Mouse (Mus musculus) hindbrain, embryonic 10.5 days (tissue): Measurements from ENCODE around the gene Fbxl22. TPM values are rescaled to one million over a fixed set of nuclear protein-coding genes. Genes with fewer than 3 reads are reported as not detected.

Experiments
- DNase-seq: peaks from one replicate; pipeline ENCODE4 v3.0.0-alpha.2; 2017; ENCODE audit warnings: low spot score
- H3K27ac ChIP-seq: fragments of 300-500 bp; sonication (generic); 2 replicates; pipeline ENCODE4 v1.5.1; 2016; ENCODE audit warnings: mild to moderate bottlenecking, moderate library complexity
- H3K27me3 ChIP-seq: fragments of 300-500 bp; sonication (generic); 2 replicates; pipeline ENCODE4 v1.6.1; 2016; ENCODE audit warnings: mild to moderate bottlenecking; ENCODE audit not compliant: poor library complexity, insufficient read depth, severe bottlenecking
- H3K36me3 ChIP-seq: fragments of 300-500 bp; sonication (generic); 2 replicates; pipeline ENCODE4 v1.6.1; 2016; ENCODE audit warnings: mild to moderate bottlenecking, moderate library complexity
- H3K4me1 ChIP-seq: fragments of 300-500 bp; sonication (generic); replicated peaks from 2 replicates; pipeline ENCODE4 v1.6.1; 2016; ENCODE audit warnings: mild to moderate bottlenecking
- H3K4me3 ChIP-seq: fragments of 300-500 bp; sonication (generic); 2 replicates; pipeline ENCODE4 v1.5.1; 2016; ENCODE audit warnings: mild to moderate bottlenecking, moderate library complexity
- H3K9me3 ChIP-seq: fragments of 300-500 bp; sonication (generic); 2 replicates; pipeline ENCODE4 v1.6.1; 2016; ENCODE audit warnings: mild to moderate bottlenecking, moderate library complexity
- WGBS: fragments of 180-500 bp; shearing (Covaris S2); methylation state at CpG from one replicate; pipeline ENCODE4 v1.1.7; 2016; 5-methylcytosine and 5-hydroxymethylcytosine counted together
- polyA plus RNA-seq: library from polyadenylated mRNA; unstranded; fragments of >200 nt; fragmentation: Nextera tagmentation; extraction: Ambion mirVana; gene quantifications from 2 replicates; pipeline ENCODE4 v1.2.1, GENCODE M21; 2016

The Fbxl22 gene
- 1.5 and 1.6 TPM in 2 replicates for polyA plus RNA-seq

DNA sequence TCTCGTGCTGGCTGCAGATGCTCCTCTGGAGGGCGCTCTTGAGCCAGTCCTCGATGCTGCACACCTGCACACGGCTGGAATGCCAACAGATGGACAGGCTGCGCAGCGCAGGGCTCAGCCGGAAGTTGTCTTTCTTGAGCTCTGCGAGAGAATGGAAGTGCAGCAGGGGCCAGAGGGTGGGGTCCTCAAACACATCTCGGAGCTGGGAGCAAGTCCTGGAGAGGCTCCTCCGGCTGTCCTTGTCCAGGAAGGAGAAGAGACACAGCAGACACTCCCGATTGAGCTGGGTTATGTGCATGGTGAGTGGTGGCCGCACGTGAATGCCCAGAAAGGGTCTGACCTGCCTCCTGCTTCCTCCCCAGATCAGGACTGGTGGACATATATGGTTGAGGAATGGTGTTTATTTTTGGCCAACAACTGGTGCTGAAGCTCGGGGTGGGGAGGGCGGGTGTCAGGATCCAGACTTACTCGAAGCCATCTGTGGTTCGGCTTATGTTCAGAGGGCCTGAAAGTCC lies at the start of gene Fbxl22:
Gene Fbxl22, minus strand, starts transcription at position 338 of the 515 bp plus-strand sequence.
- no peaks in the 10 kb centered on the region for H3K27me3 ChIP-seq
- H3K4me3 ChIP-seq: no peak within 1 kb of the TSS
- H3K27ac ChIP-seq: no peak within 1 kb of the TSS
- no peaks in the 10 kb centered on the region for H3K9me3 ChIP-seq
- peaks cover 35% of the 10 kb centered on the region for H3K4me1 ChIP-seq
- 74% methylated on average over 17 of the region's 17 CpGs for WGBS
- peak; percentile 27 for DNase-seq
- H3K36me3 ChIP-seq: peaks cover 74% of the 10 kb centered on the region

DNA sequence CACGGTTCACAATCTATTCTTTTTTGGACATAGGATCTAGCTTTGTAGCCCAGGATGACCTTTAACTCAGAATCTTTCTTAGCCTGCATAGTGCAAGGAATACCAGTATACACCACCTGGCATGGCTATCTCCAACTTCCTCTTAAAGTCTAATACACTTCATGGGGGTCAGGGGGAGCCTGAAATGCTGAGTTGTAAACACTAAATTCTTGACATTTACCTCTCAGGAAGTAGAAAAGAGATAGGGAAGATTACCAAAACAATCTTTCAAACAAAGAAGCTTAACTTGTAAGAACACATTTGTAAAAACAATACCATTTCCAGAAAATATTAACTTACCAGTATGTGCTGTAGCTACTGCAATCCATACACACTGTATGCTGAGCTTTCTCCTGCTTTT lies 47.8 kb upstream of the Fbxl22 start:
- WGBS: 92% methylated on average over 1 of the region's 1 CpGs
- Histone ChIP-seq H3K4me1 (no peaks in the 10 kb centered on the region), H3K9me3 (no peaks in the 10 kb centered on the region), H3K27me3 (no peaks in the 10 kb centered on the region), H3K4me3 (no peak overlapping the region), H3K27ac (no peak overlapping the region), H3K36me3 (peaks cover 21% of the 10 kb centered on the region)
- DNase-seq: no peak

DNA sequence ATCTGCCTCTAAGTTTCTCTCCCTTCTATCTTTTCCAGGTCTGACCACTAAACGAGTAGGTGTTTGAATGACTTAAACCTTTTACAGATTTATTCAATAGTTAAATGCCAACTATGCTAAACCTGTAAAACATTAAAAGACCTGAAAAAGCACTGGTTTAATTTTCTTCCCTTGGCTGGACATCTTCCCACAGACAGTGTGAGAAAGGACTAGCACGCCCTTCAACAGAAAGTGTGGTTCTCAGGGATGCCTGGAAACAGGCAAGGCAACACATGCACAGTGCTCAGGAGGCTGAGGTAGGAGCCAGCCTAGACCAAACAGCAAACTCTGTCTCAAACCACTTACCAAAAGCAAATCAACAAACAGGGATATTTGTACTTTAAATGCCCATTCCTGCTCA lies 47.1 kb upstream of the Fbxl22 start:
- H3K9me3 ChIP-seq: no peaks in the 10 kb centered on the region
- 94% methylated on average over 2 of the region's 2 CpGs for WGBS
- H3K27ac ChIP-seq: no peak overlapping the region
- H3K36me3 ChIP-seq: peaks cover 21% of the 10 kb centered on the region
- no peaks in the 10 kb centered on the region for H3K4me1 ChIP-seq
- no peak for DNase-seq
- H3K4me3 ChIP-seq: no peak overlapping the region
- no peaks in the 10 kb centered on the region for H3K27me3 ChIP-seq

DNA sequence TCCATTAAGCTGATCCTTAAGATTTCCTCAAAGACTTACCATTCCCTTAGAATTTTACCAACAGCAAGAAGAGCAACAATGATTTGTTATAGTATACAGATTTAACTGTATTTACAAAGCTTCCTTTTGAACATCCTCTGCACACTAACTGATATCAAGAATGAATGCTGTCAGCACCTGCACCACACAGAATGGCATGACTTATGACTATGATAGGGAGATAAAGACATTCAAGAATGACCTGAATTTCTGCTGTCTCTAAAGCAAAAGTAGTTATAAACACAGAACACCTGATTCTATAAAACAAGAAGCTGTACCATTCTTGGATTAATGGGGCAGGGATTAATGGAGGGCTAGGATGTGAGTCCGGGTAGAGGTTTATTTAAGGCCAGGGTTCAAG lies 46.3 kb upstream of the Fbxl22 start:
- Histone ChIP-seq H3K9me3 (no peaks in the 10 kb centered on the region), H3K36me3 (peaks cover 24% of the 10 kb centered on the region), H3K4me3 (no peak overlapping the region), H3K27ac (no peak overlapping the region), H3K27me3 (no peaks in the 10 kb centered on the region), H3K4me1 (no peaks in the 10 kb centered on the region)
- DNase-seq: no peak
- WGBS: 88% methylated on average over 1 of the region's 1 CpGs

DNA sequence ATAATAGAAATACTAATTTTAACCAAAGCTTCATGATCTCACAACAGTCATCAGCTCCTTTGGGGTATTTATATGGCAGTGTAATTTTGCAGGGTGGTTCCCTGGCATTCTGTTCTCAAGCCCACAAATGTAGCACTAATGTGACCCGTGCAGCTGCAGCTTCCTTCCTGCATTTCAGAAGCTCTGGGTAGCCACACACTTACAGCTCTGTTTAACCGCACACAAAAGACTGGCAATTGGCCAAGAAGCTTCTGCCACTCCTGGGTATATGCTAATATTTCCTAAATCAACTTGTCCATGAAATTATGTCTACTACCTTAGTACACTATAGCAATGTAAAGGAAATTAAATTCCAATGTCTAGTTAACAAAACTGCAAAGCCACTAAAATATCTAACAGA lies 45.9 kb upstream of the Fbxl22 start:
- H3K27ac ChIP-seq: no peak overlapping the region
- DNase-seq: no peak
- no peaks in the 10 kb centered on the region for H3K9me3 ChIP-seq
- H3K36me3 ChIP-seq: peaks cover 29% of the 10 kb centered on the region
- no peaks in the 10 kb centered on the region for H3K4me1 ChIP-seq
- 85% methylated on average over 2 of the region's 2 CpGs for WGBS
- H3K27me3 ChIP-seq: no peaks in the 10 kb centered on the region
- H3K4me3 ChIP-seq: no peak overlapping the region

DNA sequence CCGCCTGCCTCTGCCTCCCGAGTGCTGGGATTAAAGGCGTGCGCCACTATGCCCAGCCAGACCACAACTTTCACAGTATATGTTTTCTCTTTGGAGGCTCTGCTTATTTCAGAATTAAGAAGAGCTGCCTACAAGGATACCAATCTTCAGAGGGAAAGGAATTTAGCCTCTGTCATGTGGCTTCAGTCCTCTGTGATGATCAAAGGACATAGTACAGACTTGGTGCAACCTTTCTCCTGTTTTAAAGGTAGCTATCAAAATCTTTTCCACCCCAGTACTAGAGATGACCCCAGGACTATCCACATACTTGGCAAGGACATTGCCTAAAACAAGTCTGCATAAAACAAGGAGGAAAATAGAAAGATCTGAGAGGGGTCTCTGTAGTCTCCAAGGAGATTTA lies 44.6 kb upstream of the Fbxl22 start:
- Histone ChIP-seq H3K9me3 (no peaks in the 10 kb centered on the region), H3K27me3 (no peaks in the 10 kb centered on the region), H3K36me3 (peaks cover 41% of the 10 kb centered on the region), H3K4me3 (no peak overlapping the region), H3K4me1 (no peaks in the 10 kb centered on the region), H3K27ac (no peak overlapping the region)
- no peak for DNase-seq
- 97% methylated on average over 4 of the region's 4 CpGs for WGBS

DNA sequence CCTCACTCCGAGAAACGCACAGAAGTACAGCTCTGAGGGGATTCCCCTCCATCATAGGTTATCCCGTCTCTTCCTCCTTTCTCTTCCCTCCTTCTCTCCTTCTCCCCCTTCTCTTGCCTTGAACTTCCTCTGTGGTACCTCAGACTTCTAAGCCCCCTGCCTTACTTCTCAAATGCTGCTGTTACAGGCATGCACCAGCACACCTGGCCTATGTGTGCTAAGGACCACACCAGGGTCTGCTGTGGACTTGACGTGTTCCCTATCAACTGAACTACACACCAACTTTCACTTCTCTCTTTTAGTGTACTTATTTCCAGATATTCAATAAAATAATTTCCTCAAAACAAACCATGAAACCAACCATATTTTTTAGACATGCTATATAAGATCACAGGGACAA lies 28.4 kb upstream of the Fbxl22 start:
- peaks cover 100% of the 10 kb centered on the region for H3K36me3 ChIP-seq
- WGBS: 86% methylated on average over 4 of the region's 4 CpGs

DNA sequence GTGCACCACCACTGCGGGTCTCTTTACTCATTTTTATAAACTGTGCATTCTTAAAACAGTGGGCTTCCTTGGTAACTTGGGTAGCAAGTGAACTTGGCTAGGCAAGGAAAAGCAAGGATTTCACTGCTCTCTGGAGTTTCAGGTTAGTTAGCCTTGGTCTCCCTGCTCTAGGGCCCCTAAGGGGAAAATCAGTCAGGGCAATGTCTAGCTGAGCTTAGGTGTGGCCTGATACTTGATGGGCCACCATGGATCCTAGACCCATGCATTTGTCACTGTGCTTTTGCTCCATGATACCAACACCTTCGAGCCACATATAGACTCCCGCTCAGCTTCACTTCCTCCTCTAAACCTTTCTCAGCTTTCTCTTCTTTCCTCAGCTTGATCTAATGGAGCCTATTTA lies 7.2 kb upstream of the Fbxl22 start:
- peaks cover 100% of the 10 kb centered on the region for H3K36me3 ChIP-seq
- 96% methylated on average over 3 of the region's 3 CpGs for WGBS
- H3K4me3 ChIP-seq: no peak overlapping the region
- H3K9me3 ChIP-seq: no peaks in the 10 kb centered on the region
- H3K27me3 ChIP-seq: no peaks in the 10 kb centered on the region
- no peaks in the 10 kb centered on the region for H3K4me1 ChIP-seq
- H3K27ac ChIP-seq: no peak overlapping the region
- DNase-seq: no peak

More for the DNA sequence above, 28.4 kb upstream of the Fbxl22 start:
- Histone ChIP-seq H3K9me3 (no peaks in the 10 kb centered on the region), H3K4me3 (no peak overlapping the region), H3K4me1 (no peaks in the 10 kb centered on the region), H3K27me3 (no peaks in the 10 kb centered on the region), H3K27ac (no peak overlapping the region)
- no peak for DNase-seq

DNA sequence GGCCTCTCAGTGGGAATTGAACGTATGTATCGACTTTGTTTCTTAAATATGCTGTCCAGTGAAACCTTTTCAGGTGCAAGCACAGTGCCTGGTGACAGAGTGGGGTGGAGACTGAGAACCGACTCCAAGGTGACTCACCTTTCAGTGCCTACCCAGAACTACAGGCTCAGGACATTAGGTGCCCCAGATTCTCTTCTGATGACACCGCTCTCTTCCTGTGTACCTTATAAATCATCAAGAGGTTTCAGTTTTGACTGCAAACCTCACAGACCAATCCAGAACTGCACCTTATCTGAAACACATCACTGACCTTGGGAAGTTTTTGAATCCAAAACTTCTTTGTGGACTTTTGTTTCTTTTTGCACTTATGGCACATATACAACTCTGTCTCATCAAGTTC lies 5.9 kb upstream of the Fbxl22 start:
- no peak overlapping the region for H3K4me3 ChIP-seq
- no peaks in the 10 kb centered on the region for H3K9me3 ChIP-seq
- no peak overlapping the region for H3K27ac ChIP-seq
- H3K27me3 ChIP-seq: no peaks in the 10 kb centered on the region
- H3K4me1 ChIP-seq: no peaks in the 10 kb centered on the region
- no peak for DNase-seq
- WGBS: 93% methylated on average over 4 of the region's 4 CpGs
- H3K36me3 ChIP-seq: peaks cover 100% of the 10 kb centered on the region

DNA sequence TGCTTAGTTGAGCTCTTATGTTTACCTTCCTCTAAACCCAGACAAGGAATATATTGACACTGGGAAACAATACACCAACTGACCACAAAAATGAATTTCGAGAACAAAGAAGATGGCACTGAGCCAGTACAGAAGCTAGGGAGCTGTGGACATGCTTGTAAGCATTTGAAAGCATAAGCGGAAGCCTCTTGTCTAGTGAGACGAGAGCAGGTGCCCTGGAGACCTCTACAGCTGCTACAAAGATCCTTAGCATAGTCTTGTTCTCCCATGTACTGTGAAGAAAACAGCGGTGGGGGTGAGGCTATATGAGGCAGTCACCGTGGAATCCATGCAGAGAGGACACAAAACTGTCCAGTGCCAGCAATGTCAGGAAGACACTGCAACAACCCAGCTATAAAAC lies 4.5 kb upstream of the Fbxl22 start:
- 84% methylated on average over 5 of the region's 5 CpGs for WGBS
- H3K9me3 ChIP-seq: no peaks in the 10 kb centered on the region
- no peaks in the 10 kb centered on the region for H3K4me1 ChIP-seq
- H3K36me3 ChIP-seq: peaks cover 100% of the 10 kb centered on the region
- H3K27ac ChIP-seq: no peak overlapping the region
- no peak overlapping the region for H3K4me3 ChIP-seq
- no peak for DNase-seq
- H3K27me3 ChIP-seq: no peaks in the 10 kb centered on the region

DNA sequence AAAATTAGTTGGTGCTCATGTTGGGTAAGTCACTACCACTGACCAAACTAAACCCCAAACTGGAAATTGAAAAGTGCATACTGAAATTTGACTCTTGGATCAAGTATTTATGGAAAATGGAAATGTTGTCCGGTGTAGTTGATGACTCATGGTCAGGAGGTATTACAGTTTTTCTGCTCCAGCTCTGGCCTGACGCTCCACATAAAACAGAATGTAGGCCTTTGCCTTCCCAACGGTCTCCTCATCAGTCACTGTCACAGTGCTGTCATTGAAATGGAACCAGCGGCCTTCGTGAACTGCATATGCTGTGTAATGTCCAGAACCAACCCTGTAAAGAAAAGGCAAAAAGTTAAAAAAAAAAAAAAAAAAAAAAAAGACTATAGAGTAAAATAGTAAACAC lies 3.9 kb upstream of the Fbxl22 start:
- DNase-seq: no peak
- Histone ChIP-seq H3K27ac (no peak overlapping the region), H3K4me1 (peaks cover 4% of the 10 kb centered on the region), H3K4me3 (no peak overlapping the region), H3K36me3 (peaks cover 100% of the 10 kb centered on the region), H3K27me3 (no peaks in the 10 kb centered on the region), H3K9me3 (no peaks in the 10 kb centered on the region)
- WGBS: 93% methylated on average over 5 of the region's 5 CpGs

DNA sequence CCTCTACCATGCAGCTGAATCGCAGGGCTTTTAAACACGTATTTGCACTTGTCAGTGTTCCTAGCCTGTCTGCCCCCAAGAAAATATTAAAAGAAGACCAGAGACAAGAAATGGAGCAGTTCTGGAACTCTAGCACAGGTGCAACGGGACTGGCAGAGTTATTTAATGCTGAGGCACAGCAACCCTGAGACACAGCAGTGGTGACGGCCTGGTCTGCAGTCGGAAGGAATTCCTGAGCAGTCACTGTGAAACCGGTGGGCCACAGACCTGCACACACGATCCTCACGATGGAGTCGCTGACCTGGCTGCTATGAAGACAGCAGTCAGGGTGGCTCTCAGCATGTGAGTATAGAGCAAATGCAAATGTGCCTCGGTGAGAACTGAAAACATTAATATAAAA lies 3.4 kb upstream of the Fbxl22 start:
- no peaks in the 10 kb centered on the region for H3K27me3 ChIP-seq
- no peak for DNase-seq
- no peak overlapping the region for H3K27ac ChIP-seq
- no peak overlapping the region for H3K4me3 ChIP-seq
- peaks cover 95% of the 10 kb centered on the region for H3K36me3 ChIP-seq
- peaks cover 9% of the 10 kb centered on the region for H3K4me1 ChIP-seq
- no peaks in the 10 kb centered on the region for H3K9me3 ChIP-seq
- 91% methylated on average over 10 of the region's 10 CpGs for whole genome bisulfite sequencing

DNA sequence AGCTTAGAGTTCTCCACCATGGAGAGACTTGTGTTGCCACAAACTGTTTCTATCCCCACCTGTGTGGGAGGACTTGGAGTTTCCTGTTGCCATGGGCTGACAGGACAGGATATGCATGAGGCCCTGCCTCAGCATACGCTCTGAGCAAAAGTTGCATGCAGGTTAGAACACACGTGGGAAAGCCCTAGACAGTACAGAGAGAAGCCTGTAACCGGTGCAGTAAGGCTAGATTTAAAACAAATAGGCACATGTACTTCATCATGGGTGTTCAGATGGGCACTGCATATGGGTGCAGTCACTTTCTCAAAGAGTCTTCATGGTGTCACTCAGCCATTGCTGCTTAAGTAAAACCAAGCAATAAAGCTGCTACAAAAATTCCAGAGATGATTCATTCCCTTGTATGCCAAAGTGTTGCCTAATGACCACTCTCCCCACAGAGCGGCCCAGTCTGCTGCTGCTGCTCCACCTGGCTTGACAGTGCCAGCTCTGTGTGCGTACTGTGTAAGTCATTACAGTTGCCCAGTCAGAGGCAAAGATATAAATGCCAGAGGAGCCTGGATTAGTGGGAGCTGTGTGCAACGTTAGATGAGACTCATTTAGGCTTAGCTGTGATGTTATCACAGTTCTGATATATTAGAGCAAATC lies 2.0 kb upstream of the Fbxl22 start:
- WGBS: 93% methylated on average over 6 of the region's 6 CpGs
- Histone ChIP-seq H3K36me3 (peaks cover 82% of the 10 kb centered on the region), H3K27ac (no peak overlapping the region), H3K9me3 (no peaks in the 10 kb centered on the region), H3K4me1 (peaks cover 22% of the 10 kb centered on the region), H3K27me3 (no peaks in the 10 kb centered on the region), H3K4me3 (no peak overlapping the region)
- DNase-seq: no peak
